Mouse (Mus musculus): ENCODE results near the gene Acer3. TPM values are rescaled to one million over a fixed set of nuclear protein-coding genes. Genes with fewer than 3 reads are reported as not detected.

Acer3 gene
- total and polyA plus RNA-seq, 3 experiments, result 12.1 to 145 (median 67.7) TPM

DNA sequence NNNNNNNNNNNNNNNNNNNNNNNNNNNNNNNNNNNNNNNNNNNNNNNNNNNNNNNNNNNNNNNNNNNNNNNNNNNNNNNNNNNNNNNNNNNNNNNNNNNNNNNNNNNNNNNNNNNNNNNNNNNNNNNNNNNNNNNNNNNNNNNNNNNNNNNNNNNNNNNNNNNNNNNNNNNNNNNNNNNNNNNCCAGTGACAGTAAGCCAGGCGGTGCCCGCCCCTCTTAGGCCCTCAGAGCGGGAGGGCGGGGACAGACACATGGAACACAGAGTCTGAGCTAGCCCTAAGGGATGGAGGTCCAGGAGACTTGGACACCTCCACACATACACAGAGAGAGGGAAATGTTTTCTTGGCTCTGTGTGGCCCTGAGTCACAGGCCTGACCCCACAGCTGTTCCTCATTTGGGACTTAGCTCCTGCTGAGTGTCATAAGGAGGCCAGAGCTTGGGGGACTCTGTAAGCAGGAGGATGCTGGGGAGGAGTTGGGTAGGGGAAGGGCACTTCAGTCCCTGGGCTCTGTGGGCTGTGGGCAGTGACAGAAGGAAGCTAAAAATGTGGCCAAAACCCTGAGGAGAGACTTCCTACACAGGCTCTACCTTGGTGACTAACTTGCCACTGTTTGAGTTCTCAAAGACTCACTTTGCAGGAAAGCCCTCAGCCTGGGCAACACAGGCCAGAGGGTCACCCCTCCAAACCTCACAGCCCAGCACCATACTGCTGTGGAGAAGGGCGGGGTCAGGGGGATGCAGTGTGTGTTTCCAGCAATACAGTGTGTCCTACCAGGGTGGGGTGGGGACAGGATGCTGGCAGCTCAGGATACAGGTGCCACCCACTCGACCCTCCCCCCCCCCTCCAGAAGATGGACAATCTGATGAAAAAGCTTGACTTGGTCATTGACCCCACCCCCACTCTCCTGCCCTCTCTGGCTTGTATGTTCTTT lies 149.6 kb downstream of the Acer3 start:
- Histone ChIP-seq H3K27me3 (ENCODE audit: insufficient read depth, low read length) (peaks cover 25% of the 10 kb centered on the region), H3K9me3 (replicated peaks) (no peaks in the 10 kb centered on the region), H3K36me3 (replicated peaks) (no peaks in the 10 kb centered on the region), H3K4me1 (ENCODE audit: insufficient read depth, low read depth, low read length) (0 out of 2 replicates have a peak, but pooled peaks cover under 1% of the 10 kb centered on the region), H3K4me3 (ENCODE audit: low read depth, low read length) (no peak overlapping the region)
- DNase-seq (ENCODE audit: low spot score) (no peak), ATAC-seq (ENCODE audit: extremely low read depth, insufficient number of reproducible peaks, low FRiP score, poor library complexity, severe bottlenecking) (no peak)
- TF ChIP-seq POLR2AphosphoS5 (IDR thresholded peaks at IDR 0.05; ENCODE audit: insufficient replicate concordance, low read depth, low read length), result no peak
- no peak for TF ChIP-seq GATA2 (IDR thresholded peaks at IDR 0.05; ENCODE audit: borderline replicate concordance, low read depth, low read length)
- TF ChIP-seq CTCF (IDR thresholded peaks at IDR 0.05; ENCODE audit: low read depth, low read length), result no peak
- no peak for TF ChIP-seq TAL1 (conservative IDR thresholded peaks at IDR 0.05; ENCODE audit: low read depth, low read length)

DNA sequence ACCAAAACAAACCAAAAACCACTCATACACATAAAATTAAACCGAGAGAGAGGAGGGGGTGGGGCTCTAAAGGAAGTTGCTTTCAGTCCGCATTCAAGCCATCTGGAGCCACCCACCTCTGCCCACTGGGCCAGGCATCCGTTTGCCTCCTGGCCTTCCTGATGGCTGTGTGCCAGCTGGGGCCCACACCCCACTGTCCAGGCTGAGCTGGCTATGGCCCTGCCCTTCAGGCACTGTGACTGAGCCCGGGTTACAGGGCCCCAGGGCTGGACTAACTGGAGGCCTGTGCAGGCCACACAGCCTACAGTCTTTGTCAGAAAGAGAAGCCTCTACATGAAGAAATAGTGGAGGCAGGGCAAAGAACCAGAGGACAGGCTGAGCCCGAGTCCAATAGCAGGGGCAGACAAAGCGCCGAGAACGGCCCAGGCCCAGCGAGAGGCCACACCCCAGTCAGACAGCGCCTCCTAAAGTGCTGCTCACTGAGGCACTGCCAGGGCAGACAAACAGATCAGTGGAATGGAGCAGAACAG lies 155.9 kb downstream of the Acer3 start:
- H3K27me3 ChIP-seq (ENCODE audit: insufficient read depth, low read length), result peaks cover 42% of the 10 kb centered on the region
- no peak overlapping the region for H3K4me3 ChIP-seq (ENCODE audit: low read depth, low read length)
- ATAC-seq (ENCODE audit: extremely low read depth, insufficient number of reproducible peaks, low FRiP score, poor library complexity, severe bottlenecking) (no peak), DNase-seq (ENCODE audit: low spot score) (no peak)
- no peaks in the 10 kb centered on the region for H3K9me3 ChIP-seq (replicated peaks)
- H3K4me1 ChIP-seq (ENCODE audit: insufficient read depth, low read depth, low read length), result no peaks in the 10 kb centered on the region; the same call in 1 of the 2 replicates
- no peak for TF ChIP-seq POLR2AphosphoS5 (IDR thresholded peaks at IDR 0.05; ENCODE audit: insufficient replicate concordance, low read depth, low read length)
- no peak for TF ChIP-seq CTCF (IDR thresholded peaks at IDR 0.05; ENCODE audit: low read depth, low read length)
- TF ChIP-seq GATA1 (IDR thresholded peaks at IDR 0.05; ENCODE audit: borderline replicate concordance, low read length), result no peak
- TF ChIP-seq TAL1 (conservative IDR thresholded peaks at IDR 0.05; ENCODE audit: low read depth, low read length), result no peak
- TF ChIP-seq GATA2 (IDR thresholded peaks at IDR 0.05; ENCODE audit: borderline replicate concordance, low read depth, low read length), result no peak
- no peaks in the 10 kb centered on the region for H3K36me3 ChIP-seq (replicated peaks)

DNA sequence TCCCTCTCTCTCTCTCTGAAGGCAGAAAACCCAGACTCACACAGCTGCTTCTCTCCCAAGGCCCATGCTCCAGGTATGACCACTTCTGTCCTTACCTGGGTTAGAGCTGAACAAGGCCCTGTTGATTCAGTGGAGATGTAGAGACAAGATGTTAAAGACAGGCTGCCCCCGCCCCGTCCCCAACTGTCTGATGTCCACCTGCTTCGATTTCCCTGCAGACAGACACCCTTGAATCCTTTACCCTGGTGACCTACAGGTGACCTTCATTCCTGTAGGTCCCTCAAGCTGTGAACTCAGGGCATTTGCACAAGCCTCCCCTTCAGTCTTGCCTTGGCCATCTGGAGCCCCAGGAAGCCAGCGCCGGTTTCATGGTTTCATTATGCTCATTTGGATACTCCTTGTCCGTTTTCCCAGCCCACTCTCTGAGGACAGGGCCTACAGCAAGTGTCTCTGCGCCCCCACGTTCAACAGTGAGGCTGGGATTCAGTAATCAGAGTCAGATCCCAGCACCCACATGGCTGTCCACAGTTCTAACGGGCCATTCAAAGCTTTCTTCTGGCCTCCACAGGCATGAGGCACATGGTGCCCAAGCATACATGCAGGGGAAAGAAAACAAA lies 156.5 kb downstream of the Acer3 start:
- H3K36me3 ChIP-seq (replicated peaks), result no peaks in the 10 kb centered on the region
- H3K27me3 ChIP-seq (ENCODE audit: insufficient read depth, low read length), result peaks cover 46% of the 10 kb centered on the region
- H3K9me3 ChIP-seq (replicated peaks), result no peaks in the 10 kb centered on the region
- no peaks in the 10 kb centered on the region; the same call in 1 of the 2 replicates for H3K4me1 ChIP-seq (ENCODE audit: insufficient read depth, low read depth, low read length)
- no peak for TF ChIP-seq GATA1 (IDR thresholded peaks at IDR 0.05; ENCODE audit: borderline replicate concordance, low read length)
- TF ChIP-seq POLR2AphosphoS5 (IDR thresholded peaks at IDR 0.05; ENCODE audit: insufficient replicate concordance, low read depth, low read length), result no peak
- TF ChIP-seq GATA2 (IDR thresholded peaks at IDR 0.05; ENCODE audit: borderline replicate concordance, low read depth, low read length), result no peak
- TF ChIP-seq CTCF (IDR thresholded peaks at IDR 0.05; ENCODE audit: low read depth, low read length), result no peak
- TF ChIP-seq TAL1 (conservative IDR thresholded peaks at IDR 0.05; ENCODE audit: low read depth, low read length), result no peak
- ATAC-seq (ENCODE audit: extremely low read depth, insufficient number of reproducible peaks, low FRiP score, poor library complexity, severe bottlenecking) (no peak), DNase-seq (ENCODE audit: low spot score) (no peak)
- no peak overlapping the region for H3K4me3 ChIP-seq (ENCODE audit: low read depth, low read length)

DNA sequence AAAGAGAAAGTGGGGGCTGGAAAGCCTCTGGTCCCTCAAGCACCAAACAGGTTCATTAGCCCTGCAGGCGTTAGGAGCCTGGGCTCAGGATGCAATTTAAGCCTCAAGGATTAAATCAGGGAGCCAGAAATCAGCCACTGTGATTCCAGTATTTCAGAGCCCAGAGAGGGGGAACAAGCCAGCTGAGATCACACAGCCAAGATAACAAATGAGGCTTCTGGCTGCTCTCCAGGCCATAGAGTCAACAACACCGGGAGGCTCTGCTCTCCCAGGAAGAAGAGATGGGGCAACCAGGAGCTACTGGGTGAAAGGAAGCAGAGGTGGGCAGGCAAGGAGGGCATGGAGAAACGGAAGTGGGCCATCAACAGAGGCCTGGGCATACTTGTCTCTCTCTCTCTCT lies 157.3 kb downstream of the Acer3 start:
- TF ChIP-seq TAL1 (conservative IDR thresholded peaks at IDR 0.05; ENCODE audit: low read depth, low read length) (no peak), GATA2 (IDR thresholded peaks at IDR 0.05; ENCODE audit: borderline replicate concordance, low read depth, low read length) (no peak), GATA1 (IDR thresholded peaks at IDR 0.05; ENCODE audit: borderline replicate concordance, low read length) (no peak), CTCF (IDR thresholded peaks at IDR 0.05; ENCODE audit: low read depth, low read length) (no peak), POLR2AphosphoS5 (IDR thresholded peaks at IDR 0.05; ENCODE audit: insufficient replicate concordance, low read depth, low read length) (no peak)
- peaks cover 54% of the 10 kb centered on the region for H3K27me3 ChIP-seq (ENCODE audit: insufficient read depth, low read length)
- no peak for DNase-seq (ENCODE audit: low spot score)
- H3K4me1 ChIP-seq (ENCODE audit: insufficient read depth, low read depth, low read length), result no peaks in the 10 kb centered on the region; the same call in 1 of the 2 replicates
- no peak for ATAC-seq (ENCODE audit: extremely low read depth, insufficient number of reproducible peaks, low FRiP score, poor library complexity, severe bottlenecking)
- H3K9me3 ChIP-seq (replicated peaks), result no peaks in the 10 kb centered on the region
- H3K36me3 ChIP-seq (replicated peaks), result no peaks in the 10 kb centered on the region
- no peak overlapping the region for H3K4me3 ChIP-seq (ENCODE audit: low read depth, low read length)

DNA sequence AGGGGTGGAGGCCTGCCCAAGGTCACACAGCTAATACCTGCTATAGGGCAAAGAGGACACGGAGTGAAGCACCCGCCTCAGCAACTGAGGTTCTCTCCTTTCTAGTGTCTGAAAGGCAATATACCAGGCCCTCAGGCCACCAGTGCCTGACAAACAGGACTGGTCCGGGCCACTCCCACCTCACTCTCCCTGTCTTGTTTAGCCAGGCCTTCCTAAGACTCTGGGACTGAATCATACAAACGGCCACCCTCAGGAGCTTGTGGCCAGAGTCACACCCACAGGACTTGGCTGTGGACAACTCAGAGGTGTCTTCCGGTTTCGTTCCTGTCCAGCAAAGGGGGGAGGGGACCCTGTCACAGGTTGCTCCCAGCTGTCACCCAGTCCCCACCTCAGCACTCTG lies 158.8 kb downstream of the Acer3 start:
- Histone ChIP-seq H3K4me3 (ENCODE audit: low read depth, low read length) (no peak overlapping the region), H3K4me1 (ENCODE audit: insufficient read depth, low read depth, low read length) (no peaks in the 10 kb centered on the region; the same call in 1 of the 2 replicates), H3K27me3 (ENCODE audit: insufficient read depth, low read length) (peaks cover 57% of the 10 kb centered on the region), H3K36me3 (replicated peaks) (no peaks in the 10 kb centered on the region), H3K9me3 (replicated peaks) (no peaks in the 10 kb centered on the region)
- ATAC-seq (ENCODE audit: extremely low read depth, insufficient number of reproducible peaks, low FRiP score, poor library complexity, severe bottlenecking) (no peak), DNase-seq (ENCODE audit: low spot score) (no peak)
- TF ChIP-seq TAL1 (conservative IDR thresholded peaks at IDR 0.05; ENCODE audit: low read depth, low read length), result no peak
- no peak for TF ChIP-seq POLR2AphosphoS5 (IDR thresholded peaks at IDR 0.05; ENCODE audit: insufficient replicate concordance, low read depth, low read length)
- TF ChIP-seq CTCF (IDR thresholded peaks at IDR 0.05; ENCODE audit: low read depth, low read length), result no peak
- TF ChIP-seq GATA1 (IDR thresholded peaks at IDR 0.05; ENCODE audit: borderline replicate concordance, low read length), result no peak
- no peak for TF ChIP-seq GATA2 (IDR thresholded peaks at IDR 0.05; ENCODE audit: borderline replicate concordance, low read depth, low read length)

Measured in G1E (cell line).